Mouse (Mus musculus): ENCODE measurements around the gene Cdc26. TPM values are rescaled to one million over a fixed set of nuclear protein-coding genes. Genes with fewer than 3 reads are reported as not detected.
A peak's percentile ranks its signal among the peaks of the same experiment; 100 is the strongest.

The Cdc26 gene
- total RNA-seq (2021): 10 to 100 TPM; 48.0 to 48.8 TPM
- long read RNA-seq, transcript Cdc26-201 (4 exons, 819 nt): major isoform, 18 of 34 reads
- long read RNA-seq, transcript Cdc26-202 (3 exons, 654 nt): minor isoform, 11 of 34 reads
- long read RNA-seq, partial matches to known transcripts: 2 of 34 reads
- long read RNA-seq, other reads (novel, unspliced or antisense): 3 of 34 reads

GRCm38 (mm10) chr4:62408601-62409282, at the start of gene Cdc26, which contains the start of gene Prpf4:
Gene Cdc26, minus strand, starts transcription at chr4:62408642.
Gene Prpf4, plus strand, starts transcription at chr4:62408797.
- peak; percentile 98 to 99 for DNase-seq (ENCODE audit: low spot score in 2 of 2)

DNA sequence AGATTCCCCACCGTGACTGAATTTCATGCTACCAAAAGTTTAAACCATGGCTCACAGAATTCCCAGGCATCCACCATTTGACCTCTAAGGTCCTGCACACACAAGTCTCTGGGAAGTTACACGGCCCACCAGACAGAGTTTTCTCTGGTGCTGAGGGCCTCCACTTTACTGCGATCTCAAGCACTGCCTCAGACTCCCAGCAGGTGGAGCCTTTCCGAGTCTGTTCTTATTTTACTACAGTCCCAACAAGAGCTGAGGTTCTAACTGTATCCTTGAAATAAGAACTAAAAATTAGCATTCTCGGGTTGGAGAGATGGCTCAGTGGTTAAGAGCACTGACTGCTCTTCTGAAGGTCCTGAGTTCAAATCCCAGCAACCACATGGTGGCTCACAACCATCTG, 46.6 kb upstream of the Cdc26 start:
- DNase-seq (ENCODE audit: low spot score in 2 of 2): peak in 1 of 2 experiments; percentile 65

DNA sequence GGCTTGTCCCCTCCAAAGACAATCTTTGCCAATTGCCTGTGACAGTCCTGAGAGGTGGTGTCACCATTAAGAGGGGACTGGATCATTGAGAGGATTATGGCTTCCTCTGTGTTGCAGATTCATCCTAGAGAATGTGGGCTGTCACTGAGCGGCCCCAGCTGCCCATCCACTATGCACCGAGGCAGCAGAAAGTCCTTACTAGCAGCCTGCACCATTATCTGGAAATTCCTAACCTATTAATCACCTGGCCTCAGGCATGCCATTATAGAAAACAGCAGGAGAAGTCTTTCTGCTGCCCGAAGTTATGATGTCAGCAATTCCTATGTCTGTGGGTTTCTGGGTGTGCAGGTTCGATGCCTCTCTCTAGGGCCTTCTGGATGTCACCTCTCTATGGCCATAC, 32.5 kb upstream of the Cdc26 start:
- DNase-seq (ENCODE audit: low spot score in 2 of 2): no peak

DNA sequence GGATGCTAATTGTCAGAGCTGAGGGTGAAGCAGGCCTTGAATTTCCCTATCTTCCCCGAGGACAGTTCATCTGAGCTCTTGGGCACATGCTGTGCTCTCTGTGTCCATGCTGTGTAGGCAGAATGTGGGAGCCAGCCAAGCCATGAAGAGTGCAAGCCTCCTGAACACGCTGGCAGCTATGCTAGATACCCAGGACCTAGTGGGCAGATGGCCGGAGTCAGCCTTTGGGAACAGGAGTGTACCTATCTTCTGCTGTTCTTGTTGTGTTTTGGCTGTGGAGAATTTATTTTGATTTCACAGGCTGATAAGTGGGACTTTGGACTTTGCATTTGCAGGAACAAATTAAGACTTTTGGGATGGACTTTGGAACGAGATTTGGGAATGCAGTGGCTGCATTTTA, 32.1 kb upstream of the Cdc26 start:
- no peak for DNase-seq (ENCODE audit: low spot score in 2 of 2)

GRCm38 (mm10) chr4:62439793-62440192, 31.4 kb upstream of the Cdc26 start:
- no peak for DNase-seq (ENCODE audit: low spot score in 2 of 2)

- DNase-seq (ENCODE audit: low spot score in 2 of 2): no peak
Observed at GRCm38 (mm10) chr4:62437871-62438270, 29.4 kb upstream of the Cdc26 start.

GRCm38 (mm10) chr4:62437256-62437778, 28.9 kb upstream of the Cdc26 start:
- no peak for DNase-seq (ENCODE audit: low spot score in 2 of 2)

GRCm38 (mm10) chr4:62435081-62435480, 26.6 kb upstream of the Cdc26 start, which contains the start of gene Rnf183:
Gene Rnf183, minus strand, starts transcription at chr4:62435252.
- no peak for DNase-seq (ENCODE audit: low spot score in 2 of 2)

DNA sequence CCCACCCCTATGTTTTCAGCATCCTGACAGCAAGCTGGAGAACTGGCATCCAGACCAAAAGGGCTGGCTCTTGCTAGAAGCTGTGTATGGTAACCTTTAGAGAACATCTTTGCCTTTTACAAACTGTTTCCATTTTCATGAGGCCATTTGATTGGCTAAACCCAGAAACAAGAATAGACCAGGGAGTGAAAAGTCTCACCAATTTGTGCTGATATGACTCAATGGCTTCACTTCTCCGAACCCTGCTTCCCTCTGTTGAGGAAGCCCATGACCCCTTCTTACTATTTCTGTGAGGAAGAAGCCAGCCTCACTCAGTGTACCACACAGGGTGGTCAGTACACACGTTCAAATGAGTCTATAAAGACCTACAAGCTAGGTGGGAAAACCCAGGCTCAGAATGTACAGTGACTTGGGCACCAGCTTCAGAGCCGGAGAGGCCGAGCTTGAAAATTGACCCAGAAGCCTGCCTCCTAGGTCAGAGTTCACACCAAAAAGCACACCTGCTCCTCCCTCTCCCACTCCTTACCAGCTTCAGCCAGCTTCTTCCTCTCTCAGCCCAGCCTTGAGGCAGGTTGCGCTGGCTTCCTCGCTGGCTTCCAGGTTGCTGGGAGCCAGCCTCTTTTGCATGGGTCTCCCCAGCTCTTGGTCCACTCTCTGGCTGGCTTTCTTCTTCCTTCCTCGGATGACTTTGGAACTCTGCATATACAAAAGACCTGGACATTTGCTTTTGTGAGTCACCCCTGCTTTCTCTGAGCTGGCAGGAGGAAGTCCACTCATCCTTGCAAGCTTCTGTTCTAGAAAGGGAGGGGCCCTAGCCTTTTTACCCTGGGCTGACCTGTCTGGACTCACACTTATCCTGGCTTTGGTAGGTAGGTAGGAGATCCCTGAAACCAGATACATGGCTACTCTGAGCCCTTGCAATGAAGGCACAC, 25.8 kb upstream of the Cdc26 start:
- DNase-seq (ENCODE audit: low spot score in 2 of 2): no peak

DNA sequence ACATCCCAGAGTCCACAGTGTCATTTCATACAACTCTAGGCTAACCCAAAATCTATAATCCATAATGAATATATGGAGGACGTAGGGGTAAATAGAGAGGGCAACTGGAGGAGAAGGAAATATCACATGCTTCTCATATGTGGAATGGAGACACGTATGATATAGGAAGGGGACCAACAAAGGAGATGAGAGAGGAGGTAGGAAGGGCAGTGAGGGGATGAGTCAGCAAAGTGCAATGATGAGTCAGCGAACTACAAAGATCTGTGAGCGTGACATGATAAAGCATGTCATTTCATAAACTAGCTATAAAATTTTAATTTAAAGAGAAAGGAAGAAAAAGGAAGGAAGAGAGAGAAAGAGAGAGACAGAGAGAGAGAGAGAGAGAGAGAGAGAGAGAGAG, 23.1 kb upstream of the Cdc26 start:
- DNase-seq (ENCODE audit: low spot score in 2 of 2): no peak

DNA sequence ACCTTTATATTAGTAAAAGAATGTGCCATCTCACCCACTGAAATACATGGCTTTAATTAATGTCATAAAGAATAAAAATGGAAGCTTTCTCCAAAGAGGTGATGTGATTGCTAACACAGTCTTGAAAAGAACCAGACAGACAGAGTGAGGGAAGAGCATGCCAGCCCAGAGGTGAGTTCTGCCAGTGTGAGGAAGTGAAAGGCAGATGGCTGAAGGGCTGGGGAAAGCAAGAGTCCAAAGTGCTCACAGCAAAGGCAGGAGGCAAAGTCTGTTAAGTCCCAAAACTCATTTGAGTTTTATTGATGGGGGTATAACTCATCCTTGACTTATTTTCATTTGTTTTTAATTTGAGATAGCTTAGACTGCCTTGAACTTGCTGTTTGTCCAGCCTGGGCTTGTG, 22.2 kb upstream of the Cdc26 start:
- no peak for DNase-seq (ENCODE audit: low spot score in 2 of 2)

DNA sequence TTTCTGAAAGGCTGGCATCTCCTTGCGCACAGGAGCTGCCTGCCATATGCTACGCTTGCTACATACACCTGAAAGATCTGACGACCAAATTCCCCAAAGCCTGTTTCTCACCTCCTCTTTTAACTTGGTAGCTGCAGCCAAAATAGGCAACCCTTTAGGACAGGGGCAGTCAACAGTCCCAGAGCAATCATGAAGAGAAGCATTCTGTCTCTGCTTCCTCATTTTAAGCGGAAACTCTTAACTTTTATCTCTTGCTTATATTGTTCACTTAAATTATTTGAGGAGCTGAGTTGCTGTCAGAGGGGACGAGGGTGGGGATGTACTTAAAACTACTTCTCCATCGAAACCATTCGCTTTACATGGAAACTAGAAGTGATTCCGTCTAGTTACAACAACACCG, 21.2 kb upstream of the Cdc26 start:
- DNase-seq (ENCODE audit: low spot score in 2 of 2): no peak

- no peak for DNase-seq (ENCODE audit: low spot score in 2 of 2)
Observed at GRCm38 (mm10) chr4:62427978-62428758, 19.7 kb upstream of the Cdc26 start.

DNA sequence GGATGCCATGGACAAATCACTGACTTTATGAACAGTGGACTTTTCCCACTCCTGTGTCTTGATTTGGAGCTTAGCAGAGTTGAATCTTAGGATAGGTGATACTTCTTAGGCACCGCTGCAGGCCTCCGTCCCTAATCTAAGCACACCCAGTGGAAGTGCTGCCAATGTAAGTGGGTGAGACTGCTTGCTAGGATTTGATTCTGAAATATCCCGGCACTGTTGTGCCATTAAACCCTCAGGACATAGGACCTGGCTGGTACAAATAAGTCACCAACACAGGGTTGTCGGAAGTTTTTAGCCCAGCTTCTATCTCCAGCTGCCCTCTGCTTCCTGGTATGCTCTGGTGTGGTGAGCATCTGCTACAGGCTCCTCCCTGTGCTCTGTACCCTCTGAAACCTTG, 17.4 kb upstream of the Cdc26 start:
- DNase-seq (ENCODE audit: low spot score in 2 of 2): no peak

- DNase-seq (ENCODE audit: low spot score in 2 of 2): no peak
Observed at GRCm38 (mm10) chr4:62419091-62419490, 10.6 kb upstream of the Cdc26 start.

DNA sequence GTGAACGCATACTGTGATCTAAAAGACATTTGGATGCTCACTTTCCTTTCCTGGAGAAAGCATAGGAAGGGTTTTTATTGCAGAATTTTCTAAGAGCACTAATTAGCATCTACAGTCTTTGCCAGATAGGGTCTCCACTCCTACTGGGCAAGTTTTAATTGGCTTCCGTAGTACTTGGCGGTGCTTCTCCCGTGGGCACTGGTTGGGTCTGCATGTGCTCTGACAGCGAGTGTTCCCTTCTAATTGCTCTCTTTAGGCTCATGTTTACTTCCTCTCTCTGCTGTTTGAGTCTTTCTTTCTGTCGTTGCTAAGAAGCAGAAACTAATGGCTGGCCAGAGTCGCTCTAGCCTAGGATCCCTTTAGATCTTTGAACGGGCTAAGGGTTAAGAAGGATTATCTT, 10.0 kb upstream of the Cdc26 start:
- DNase-seq (ENCODE audit: low spot score in 2 of 2): peak in 1 of 2 experiments; percentile 50

DNA sequence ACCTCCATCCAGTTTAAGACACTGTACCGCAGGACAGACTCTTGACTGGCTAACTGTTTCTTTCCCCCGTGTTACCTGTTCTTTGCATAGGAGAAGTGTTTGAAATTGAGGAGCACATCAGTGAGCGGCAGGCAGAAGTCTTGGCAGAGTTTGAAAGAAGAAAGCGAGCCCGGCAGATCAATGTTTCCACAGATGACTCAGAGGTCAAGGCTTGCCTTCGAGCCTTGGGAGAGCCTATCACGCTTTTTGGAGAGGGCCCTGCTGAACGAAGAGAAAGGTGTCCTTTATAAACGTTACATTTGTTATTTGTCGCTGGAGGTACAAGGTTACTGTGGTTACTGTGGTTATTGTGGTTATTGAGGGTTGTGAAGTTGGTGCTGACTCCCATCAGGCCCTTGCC, 3.2 kb upstream of the Cdc26 start:
- DNase-seq (ENCODE audit: low spot score in 2 of 2): no peak

DNA sequence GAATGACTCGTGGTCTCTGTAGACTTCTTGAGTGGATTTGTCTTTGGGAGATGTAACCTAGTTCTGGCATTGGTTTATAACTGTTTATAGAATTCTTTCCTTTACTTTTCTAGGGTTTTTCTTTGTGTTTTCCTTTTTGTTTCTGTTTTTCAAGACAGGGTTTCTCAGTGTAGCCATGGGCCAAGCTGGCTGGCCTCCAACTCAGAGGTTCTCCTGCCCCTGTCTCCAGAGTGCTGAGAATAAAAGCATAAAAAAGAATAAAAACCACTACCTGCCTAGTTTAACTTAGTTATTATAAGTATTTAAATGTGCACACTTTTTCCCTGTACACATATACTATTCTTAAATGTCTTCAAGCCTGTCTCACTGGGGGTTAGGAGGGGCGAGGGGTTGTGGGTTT, 1.9 kb upstream of the Cdc26 start:
- no peak for DNase-seq (ENCODE audit: low spot score in 2 of 2)

DNA sequence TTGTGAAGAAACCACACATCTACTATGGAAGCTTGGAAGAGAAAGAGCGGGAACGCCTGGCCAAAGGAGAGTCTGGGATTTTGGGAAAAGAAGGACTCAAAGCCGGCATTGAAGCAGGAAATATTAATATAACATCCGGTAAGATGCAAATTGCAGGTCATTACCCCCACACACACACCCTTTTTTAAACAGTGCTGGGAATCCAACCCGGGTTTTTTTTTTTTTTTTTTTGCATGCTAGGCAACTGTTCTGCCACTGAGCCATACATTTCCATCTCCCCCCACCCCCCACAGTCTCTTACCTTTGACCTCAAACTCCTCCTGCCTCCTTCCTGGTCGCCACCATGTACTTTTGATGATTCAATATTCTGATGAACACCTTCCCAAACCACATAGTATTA, 1.2 kb upstream of the Cdc26 start:
- no peak for DNase-seq (ENCODE audit: low spot score in 2 of 2)

DNA sequence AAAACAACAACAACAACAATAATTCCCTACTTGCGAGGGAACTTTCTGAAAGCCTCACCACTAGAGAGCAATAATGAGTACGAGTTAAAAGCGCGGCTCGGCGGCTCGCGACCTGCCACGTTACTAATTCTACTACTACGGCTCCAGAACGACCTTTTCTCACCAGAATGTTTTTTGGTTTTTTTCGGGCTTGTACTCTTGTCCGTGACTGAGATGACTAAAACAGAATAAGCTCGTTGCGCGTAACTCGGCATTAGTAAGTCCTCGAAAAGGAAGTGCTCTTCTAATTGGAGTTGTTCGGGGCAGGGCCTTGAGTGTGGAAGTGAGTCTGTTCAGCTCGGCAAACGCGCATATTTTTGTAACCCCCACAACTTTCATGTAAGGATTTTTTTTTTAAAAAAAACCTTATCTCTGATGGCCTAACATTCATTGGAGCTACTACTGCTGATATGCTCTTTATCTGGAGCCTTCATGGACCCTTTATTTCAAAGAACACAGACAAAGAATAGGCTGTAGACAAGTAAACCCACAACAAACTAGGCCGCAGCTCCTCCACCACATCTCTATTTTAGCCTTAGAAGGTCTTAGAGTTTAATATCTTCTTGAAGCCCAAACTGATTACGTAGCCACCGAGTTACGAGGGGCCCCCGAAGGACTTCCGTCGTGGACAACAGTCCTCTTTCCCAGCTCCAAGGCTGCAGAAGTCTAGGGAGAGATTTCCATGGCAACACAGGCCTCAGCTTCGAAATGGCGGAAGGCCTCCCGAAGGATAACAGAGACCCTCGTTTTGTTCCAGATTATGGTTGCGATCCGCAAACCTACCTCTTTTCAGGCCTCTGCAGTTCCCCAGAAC, 486 bp downstream of the Cdc26 start:
- DNase-seq (ENCODE audit: low spot score in 2 of 2): peak; percentile 25 to 80

All from layer of hippocampus, adult 18-20 months (tissue).